Mouse (Mus musculus) neural tube, embryonic 12.5 days (tissue): Measurements from ENCODE around the gene Lrch4. TPM values are rescaled to one million over a fixed set of nuclear protein-coding genes. Genes with fewer than 3 reads are reported as not detected.
"Not testable (repeated sequence)": the region's sequence is repeated elsewhere in the genome, so short reads cannot be mapped to it uniquely, and the experiment has no call there.

Experiments used
- ATAC-seq: fragments of 200-750 bp; cut with Nextera tagmentation; 2 replicates; pipeline ENCODE4 v1.8.0; 2017; ENCODE audit warnings: low read depth, mild to moderate bottlenecking, moderate TSS enrichment, moderate library complexity; ENCODE audit not compliant: low FRiP score
- H3K27ac ChIP-seq: fragments of 300-500 bp; sonication (generic); 2 replicates; pipeline ENCODE4 v1.5.1; 2016
- H3K27me3 ChIP-seq: fragments of 300-500 bp; sonication (generic); replicated peaks from 2 replicates; pipeline ENCODE4 v1.6.1; 2016; ENCODE audit warnings: mild to moderate bottlenecking
- H3K36me3 ChIP-seq: fragments of 300-500 bp; sonication (generic); 2 replicates; pipeline ENCODE4 v1.6.1; 2016; ENCODE audit warnings: mild to moderate bottlenecking
- H3K4me1 ChIP-seq: fragments of 300-500 bp; sonication (generic); 2 replicates; pipeline ENCODE4 v1.6.1; 2016
- H3K4me2 ChIP-seq: fragments of 300-500 bp; sonication (generic); replicated peaks from 2 replicates; pipeline ENCODE4 v1.6.1; 2016; ENCODE audit warnings: mild to moderate bottlenecking
- H3K4me3 ChIP-seq: fragments of 300-500 bp; sonication (generic); 2 replicates; pipeline ENCODE4 v1.5.1; 2016
- H3K9ac ChIP-seq: fragments of 300-500 bp; sonication (generic); 2 replicates; pipeline ENCODE4 v1.6.1; 2016; ENCODE audit warnings: mild to moderate bottlenecking
- H3K9me3 ChIP-seq: fragments of 300-500 bp; sonication (generic); 2 replicates; pipeline ENCODE4 v1.6.1; 2016; ENCODE audit warnings: mild to moderate bottlenecking
- WGBS: fragments of 180-500 bp; shearing (Covaris S2); methylation state at CpG from one replicate; pipeline ENCODE4 v1.1.7; 2016; 5-methylcytosine and 5-hydroxymethylcytosine counted together
- polyA plus RNA-seq: library from polyadenylated mRNA; unstranded; fragments of >200 nt; fragmentation: Nextera tagmentation; extraction: Ambion mirVana; gene quantifications from 2 replicates; pipeline ENCODE4 v1.2.1, GENCODE M21; 2016

The Lrch4 gene
- polyA plus RNA-seq, 1 experiment from 2014 or later, result 32.5 TPM

DNA sequence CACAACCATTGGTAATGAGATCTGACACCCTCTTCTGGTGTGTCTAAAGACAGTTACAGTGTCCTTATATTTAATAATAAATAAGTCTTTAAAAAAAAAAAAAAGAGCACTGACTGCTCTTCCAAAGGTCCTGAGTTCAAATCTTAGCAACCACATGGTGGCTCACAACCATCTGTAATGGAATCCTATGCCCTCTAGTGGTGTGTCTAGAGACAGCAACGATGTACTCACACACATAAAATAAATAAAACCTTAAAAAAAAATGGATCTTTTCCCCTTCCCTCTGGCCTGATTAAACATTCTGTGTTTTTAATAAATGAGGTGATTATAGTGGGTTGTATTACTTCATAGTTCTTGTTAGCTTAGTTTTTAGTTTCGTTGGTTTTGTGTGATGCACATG, 14.0 kb upstream of the Lrch4 start:
- H3K27me3 ChIP-seq, H3K4me3 ChIP-seq, H3K9ac ChIP-seq, ATAC-seq, H3K27ac ChIP-seq, H3K9me3 ChIP-seq, H3K36me3 ChIP-seq, H3K4me2 ChIP-seq: not testable (repeated sequence)
- WGBS, result 93% methylated on average over 2 of the region's 2 CpGs
- H3K4me1 ChIP-seq, result peaks cover 20% of the 10 kb centered on the region

DNA sequence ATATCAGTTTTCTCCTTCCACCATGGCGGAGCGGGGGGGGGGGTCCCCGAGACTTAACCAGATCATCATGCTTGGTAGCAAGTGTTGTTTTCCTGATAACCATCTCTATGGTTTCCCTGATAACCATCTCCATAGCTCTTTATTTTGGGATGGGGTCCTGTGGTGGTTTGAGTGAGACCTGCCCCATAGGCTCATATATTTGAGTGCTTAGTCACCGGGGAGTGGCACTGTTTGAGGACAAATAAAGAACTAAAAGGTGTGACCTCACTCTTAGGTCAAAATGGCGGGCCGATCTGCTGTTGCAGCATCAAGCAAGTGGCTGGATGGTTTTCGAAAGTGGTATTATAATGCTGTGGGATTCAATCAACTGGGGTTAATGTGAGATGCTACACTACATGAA, 13.6 kb upstream of the Lrch4 start:
- ATAC-seq, result no peak
- H3K9me3 ChIP-seq, result no peaks in the 10 kb centered on the region
- WGBS, result 84% methylated on average over 7 of the region's 7 CpGs
- H3K36me3 ChIP-seq, result no peaks in the 10 kb centered on the region
- H3K27me3 ChIP-seq, result no peaks in the 10 kb centered on the region
- no peak overlapping the region for H3K4me3 ChIP-seq
- no peak overlapping the region for H3K9ac ChIP-seq
- H3K27ac ChIP-seq, result no peak overlapping the region
- H3K4me2 ChIP-seq, result no peak overlapping the region
- peaks cover 18% of the 10 kb centered on the region for H3K4me1 ChIP-seq

DNA sequence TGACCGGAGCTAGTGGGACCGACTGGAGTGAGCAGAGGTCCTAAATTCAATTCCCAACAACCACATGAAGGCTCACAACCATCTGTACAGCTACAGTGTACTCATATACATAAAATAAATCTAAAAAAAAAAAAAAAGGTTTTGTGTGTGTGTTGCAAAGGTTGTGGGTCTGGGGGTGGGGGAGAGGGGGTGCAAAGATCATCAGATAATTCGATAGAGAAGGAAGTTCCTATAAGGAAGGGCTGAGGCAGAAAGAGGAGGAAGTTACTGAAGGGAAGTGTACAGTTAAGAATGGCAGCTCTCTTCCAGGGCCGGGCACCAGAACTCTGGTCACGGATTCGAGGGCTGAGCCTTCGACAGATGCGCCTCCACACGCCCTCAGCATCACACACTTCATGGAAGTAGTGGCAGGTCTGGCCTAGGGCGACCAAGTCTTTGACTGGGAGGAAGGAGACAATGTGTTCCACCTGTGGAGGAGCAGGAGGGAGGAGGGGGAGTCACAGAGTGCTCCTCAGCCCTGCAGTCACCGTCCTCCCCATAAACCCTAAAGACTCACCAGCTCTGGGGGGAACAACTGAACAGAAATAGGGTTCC, 4.9 kb upstream of the Lrch4 start:
- Histone ChIP-seq H3K4me3 (no peak overlapping the region), H3K9ac (no peak overlapping the region), H3K4me2 (no peak overlapping the region), H3K27me3 (no peaks in the 10 kb centered on the region), H3K27ac (no peak overlapping the region), H3K36me3 (no peaks in the 10 kb centered on the region), H3K4me1 (peaks cover 7% of the 10 kb centered on the region; the same call in 1 of the 2 replicates), H3K9me3 (no peaks in the 10 kb centered on the region)
- no peak for ATAC-seq
- WGBS, result 89% methylated on average over 11 of the region's 11 CpGs

DNA sequence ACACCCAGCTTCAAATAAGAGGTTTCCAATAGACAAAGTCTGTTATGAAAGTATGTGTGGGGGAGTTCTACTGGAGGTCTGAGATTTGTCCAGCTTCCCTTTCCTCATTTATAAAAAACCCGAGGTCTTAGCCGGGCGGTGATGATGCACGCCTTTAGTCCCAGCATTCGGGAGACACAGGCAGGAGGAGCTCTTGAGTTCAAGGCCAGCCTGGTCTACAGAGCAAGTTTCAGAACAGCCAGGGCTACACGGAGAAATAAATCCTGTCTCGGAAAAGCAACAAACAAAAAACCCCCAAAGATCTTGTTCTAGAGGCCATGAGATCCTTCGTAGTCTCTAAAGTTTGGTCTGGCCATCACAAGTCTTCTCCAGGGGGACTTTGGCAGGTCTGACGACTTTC, 930 bp upstream of the Lrch4 start:
- Histone ChIP-seq H3K4me2 (peak overlapping the region; percentile 59), H3K27ac (peak overlapping the region; percentile 11; the same call in 1 of the 2 replicates), H3K9ac (peak overlapping the region; percentile 51; the same call in 1 of the 2 replicates), H3K4me1 (peaks cover 38% of the 10 kb centered on the region), H3K4me3 (peak overlapping the region; percentile 78), H3K9me3 (no peaks in the 10 kb centered on the region), H3K27me3 (no peaks in the 10 kb centered on the region), H3K36me3 (peaks cover 3% of the 10 kb centered on the region; the same call in 1 of the 2 replicates)
- ATAC-seq, result no peak
- WGBS, result 5% methylated on average over 9 of the region's 9 CpGs

DNA sequence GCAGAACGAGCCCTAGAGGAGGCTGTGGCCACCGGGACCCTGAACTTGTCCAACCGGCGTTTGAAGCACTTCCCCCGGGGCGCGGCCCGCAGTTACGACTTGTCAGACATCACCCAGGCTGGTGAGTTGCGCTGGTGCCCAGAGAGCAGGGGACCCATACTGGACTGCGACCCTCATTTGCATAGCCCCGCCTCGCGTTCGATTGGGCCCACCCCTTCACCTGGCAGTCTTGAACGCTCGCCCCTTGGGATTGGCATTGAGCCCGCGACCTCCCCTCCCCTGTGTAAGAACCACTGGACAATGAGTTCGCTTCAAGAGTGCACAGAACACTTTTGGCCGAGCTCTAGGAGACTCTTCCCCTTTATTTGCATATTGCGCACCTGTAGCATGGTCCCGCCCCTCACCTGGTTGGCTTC, 393 bp downstream of the Lrch4 start:
- Histone ChIP-seq H3K4me2 (peak overlapping the region; percentile 79), H3K4me3 (peak overlapping the region; percentile 78), H3K36me3 (peaks cover 16% of the 10 kb centered on the region), H3K4me1 (peaks cover 38% of the 10 kb centered on the region), H3K9ac (peak overlapping the region; percentile 81), H3K9me3 (no peaks in the 10 kb centered on the region), H3K27ac (peak overlapping the region; percentile 86), H3K27me3 (no peaks in the 10 kb centered on the region)
- peak; percentile 51 for ATAC-seq
- under 1% methylated on average over 23 of the region's 23 CpGs for WGBS

DNA sequence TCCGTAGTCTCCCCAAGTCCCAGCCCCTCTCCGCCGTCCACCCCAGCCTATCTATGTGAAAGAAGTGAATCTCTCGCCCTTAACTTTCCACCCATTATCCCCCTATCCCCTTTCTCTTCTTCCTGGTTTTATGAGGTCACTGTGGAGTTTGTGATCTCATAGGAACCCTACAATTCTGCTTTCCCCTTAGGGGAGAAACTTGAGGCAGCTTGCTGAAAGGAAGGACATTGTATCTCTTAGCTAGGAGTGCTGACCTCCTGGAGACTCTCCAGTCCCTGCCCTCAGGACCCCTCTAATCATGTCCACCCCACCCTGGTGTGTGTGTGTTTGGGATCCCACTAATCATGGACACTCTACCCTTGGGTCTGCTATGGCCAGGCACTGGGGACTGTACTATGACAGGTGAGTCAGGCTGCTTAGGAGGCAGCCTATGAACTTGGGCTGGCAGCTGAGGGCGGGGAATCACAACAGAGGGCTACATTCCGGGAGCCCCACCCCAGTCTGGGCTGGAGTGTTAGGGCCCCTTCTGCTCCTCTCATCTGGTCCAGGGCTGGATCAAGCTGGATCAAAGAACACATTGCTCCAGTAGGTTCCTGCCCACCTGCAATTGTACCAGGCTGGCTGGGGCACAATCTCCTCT, 1.1 kb downstream of the Lrch4 start:
- H3K27me3 ChIP-seq, result no peaks in the 10 kb centered on the region
- H3K27ac ChIP-seq, result no peak overlapping the region
- ATAC-seq, result no peak
- peak overlapping the region; percentile 79 for H3K4me2 ChIP-seq
- peaks cover 35% of the 10 kb centered on the region for H3K4me1 ChIP-seq
- peak overlapping the region; percentile 81 for H3K9ac ChIP-seq
- WGBS, result 25% methylated on average over 6 of the region's 6 CpGs
- H3K36me3 ChIP-seq, result peaks cover 20% of the 10 kb centered on the region
- H3K9me3 ChIP-seq, result no peaks in the 10 kb centered on the region
- H3K4me3 ChIP-seq, result peak overlapping the region; percentile 78

DNA sequence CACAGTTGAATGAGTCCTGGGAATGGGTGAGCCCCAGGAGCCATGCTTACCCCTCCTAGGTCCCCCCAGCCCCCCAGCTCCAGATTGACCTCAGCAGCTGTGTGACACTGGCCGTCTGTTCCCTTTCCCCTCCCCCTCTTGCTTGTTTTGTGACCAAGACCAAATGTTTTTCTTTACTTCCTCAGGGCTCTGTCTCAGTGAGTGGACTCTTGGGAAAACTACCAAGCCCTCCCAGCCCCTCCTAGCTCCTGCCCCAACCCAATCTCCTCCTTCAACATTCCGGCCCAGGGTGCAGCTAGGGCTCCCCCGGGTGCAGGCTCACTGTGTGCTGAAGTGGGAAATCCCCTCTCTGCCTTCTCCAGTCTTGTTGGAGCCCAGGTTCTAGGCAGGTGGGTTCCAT, 1.7 kb downstream of the Lrch4 start:
- peak overlapping the region; percentile 46 for H3K27ac ChIP-seq
- H3K9me3 ChIP-seq, result no peaks in the 10 kb centered on the region
- WGBS, result 38% methylated on average over 3 of the region's 3 CpGs
- H3K4me2 ChIP-seq, result peak overlapping the region; percentile 79
- H3K4me3 ChIP-seq, result peak overlapping the region; percentile 7; the same call in 1 of the 2 replicates
- H3K27me3 ChIP-seq, result no peaks in the 10 kb centered on the region
- no peak for ATAC-seq
- H3K36me3 ChIP-seq, result peaks cover 25% of the 10 kb centered on the region
- peak overlapping the region; percentile 81 for H3K9ac ChIP-seq
- peaks cover 35% of the 10 kb centered on the region for H3K4me1 ChIP-seq

DNA sequence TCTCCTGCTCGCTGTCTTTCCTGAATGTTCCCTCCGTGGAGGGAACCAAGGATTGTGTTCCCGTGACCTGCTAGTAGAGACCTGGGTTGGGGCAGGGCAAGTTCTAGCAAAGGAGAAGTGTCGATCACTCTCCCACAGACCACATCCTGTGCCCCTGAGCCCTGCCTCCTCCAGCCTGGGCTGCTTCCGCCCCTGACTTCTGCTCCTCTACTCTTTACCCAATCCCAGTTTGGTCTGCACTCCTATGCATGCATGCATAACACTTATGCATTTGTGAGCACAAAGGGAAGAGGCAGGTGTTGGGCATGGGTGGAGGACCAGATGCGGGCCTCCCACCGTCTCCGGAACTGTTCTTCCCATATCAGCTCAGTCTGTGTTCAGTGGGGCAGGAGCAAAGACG, 2.2 kb downstream of the Lrch4 start:
- H3K27me3 ChIP-seq, result no peaks in the 10 kb centered on the region
- H3K9me3 ChIP-seq, result no peaks in the 10 kb centered on the region
- H3K4me2 ChIP-seq, result peak overlapping the region; percentile 79
- H3K4me1 ChIP-seq, result peaks cover 35% of the 10 kb centered on the region
- H3K9ac ChIP-seq, result peak overlapping the region; percentile 81
- H3K4me3 ChIP-seq, result peak overlapping the region; percentile 7; the same call in 1 of the 2 replicates
- ATAC-seq, result no peak
- WGBS, result 67% methylated on average over 9 of the region's 9 CpGs
- peak overlapping the region; percentile 46; the same call in 1 of the 2 replicates for H3K27ac ChIP-seq
- peaks cover 31% of the 10 kb centered on the region for H3K36me3 ChIP-seq

DNA sequence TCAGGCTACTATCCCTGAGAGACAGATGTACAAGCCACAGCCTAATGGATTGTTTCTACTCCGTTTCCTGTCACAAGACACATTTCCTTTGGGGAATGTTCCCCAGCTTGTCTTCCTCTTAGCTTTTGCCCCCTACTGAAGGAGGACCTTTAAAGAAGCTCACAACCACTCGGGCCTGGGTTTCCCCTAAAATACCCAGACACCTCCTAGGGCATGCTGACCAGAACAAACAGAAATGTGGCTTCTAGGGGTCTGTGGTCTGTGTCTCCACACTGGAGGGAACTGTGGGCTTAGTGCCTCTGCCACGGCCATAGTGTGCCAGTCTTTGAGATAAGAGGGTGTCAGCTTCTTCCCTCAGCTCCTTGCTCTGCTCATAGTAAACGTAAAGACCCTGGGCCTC, 2.7 kb downstream of the Lrch4 start:
- Histone ChIP-seq H3K4me1 (peaks cover 35% of the 10 kb centered on the region), H3K27me3 (no peaks in the 10 kb centered on the region), H3K4me2 (peak overlapping the region; percentile 79), H3K9me3 (no peaks in the 10 kb centered on the region), H3K27ac (no peak overlapping the region), H3K36me3 (peaks cover 35% of the 10 kb centered on the region), H3K4me3 (no peak overlapping the region), H3K9ac (peak overlapping the region; percentile 81; the same call in 1 of the 2 replicates)
- 73% methylated on average over 4 of the region's 4 CpGs for WGBS
- ATAC-seq, result no peak

DNA sequence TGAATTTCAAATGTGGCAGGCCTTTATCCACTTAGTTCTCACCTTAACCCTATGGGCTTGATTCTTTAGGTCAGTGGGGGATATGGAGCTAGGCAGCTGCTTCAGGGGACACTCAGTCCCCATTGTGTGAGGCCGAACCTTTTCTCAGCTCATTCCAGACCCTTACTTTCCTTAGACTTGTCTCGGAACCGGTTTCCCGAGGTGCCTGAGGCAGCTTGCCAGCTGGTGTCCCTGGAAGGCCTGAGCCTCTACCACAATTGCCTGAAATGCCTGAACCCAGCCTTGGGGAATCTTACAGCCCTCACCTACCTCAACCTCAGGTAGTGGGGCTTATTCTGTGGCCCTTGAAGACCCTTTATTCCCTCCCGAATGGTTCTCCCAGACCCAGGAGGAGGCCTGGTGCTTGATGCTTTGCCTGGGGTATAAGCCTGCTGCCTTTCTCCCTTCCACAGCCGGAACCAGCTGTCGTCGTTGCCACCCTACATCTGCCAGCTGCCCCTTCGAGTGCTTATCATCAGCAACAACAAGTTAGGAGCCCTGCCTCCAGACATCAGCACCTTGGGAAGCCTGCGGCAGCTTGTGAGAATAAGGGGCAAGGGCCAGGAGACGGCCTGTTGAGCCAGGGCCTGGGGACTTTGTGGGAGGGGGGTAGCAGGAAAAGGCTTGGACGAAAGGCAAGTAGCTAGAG, 4.6 kb downstream of the Lrch4 start:
- Histone ChIP-seq H3K9ac (no peak overlapping the region), H3K9me3 (no peaks in the 10 kb centered on the region), H3K27ac (no peak overlapping the region), H3K4me1 (peaks cover 31% of the 10 kb centered on the region), H3K36me3 (peaks cover 55% of the 10 kb centered on the region), H3K4me3 (no peak overlapping the region), H3K4me2 (no peak overlapping the region), H3K27me3 (no peaks in the 10 kb centered on the region)
- no peak for ATAC-seq
- WGBS, result 87% methylated on average over 12 of the region's 12 CpGs

DNA sequence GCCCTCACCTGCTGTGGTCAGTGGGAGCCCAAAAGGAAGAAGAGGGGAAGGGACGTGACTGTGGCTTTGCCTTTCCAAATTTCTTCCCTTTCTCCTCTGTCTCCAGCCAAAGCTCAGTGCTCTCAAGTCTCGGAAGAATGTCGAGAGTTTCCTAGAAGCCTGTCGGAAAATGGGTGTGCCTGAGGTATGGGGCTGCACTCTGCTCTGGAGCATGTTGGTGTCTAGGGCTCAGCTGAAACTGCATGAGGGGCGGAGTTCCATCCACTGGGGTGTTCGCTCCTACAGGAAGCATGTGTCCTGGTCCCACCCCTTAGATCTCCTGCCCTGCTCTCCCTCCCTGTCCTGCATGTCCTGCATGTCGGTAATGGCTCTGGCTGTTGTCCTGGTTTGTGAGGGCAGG, 10.6 kb downstream of the Lrch4 start:
- Histone ChIP-seq H3K9ac (no peak overlapping the region), H3K4me1 (peaks cover 4% of the 10 kb centered on the region; the same call in 1 of the 2 replicates), H3K4me2 (no peak overlapping the region), H3K27me3 (peaks cover 21% of the 10 kb centered on the region), H3K36me3 (peaks cover 82% of the 10 kb centered on the region), H3K27ac (no peak overlapping the region), H3K4me3 (no peak overlapping the region), H3K9me3 (no peaks in the 10 kb centered on the region)
- whole genome bisulfite sequencing, result 87% methylated on average over 7 of the region's 7 CpGs
- no peak for ATAC-seq

DNA sequence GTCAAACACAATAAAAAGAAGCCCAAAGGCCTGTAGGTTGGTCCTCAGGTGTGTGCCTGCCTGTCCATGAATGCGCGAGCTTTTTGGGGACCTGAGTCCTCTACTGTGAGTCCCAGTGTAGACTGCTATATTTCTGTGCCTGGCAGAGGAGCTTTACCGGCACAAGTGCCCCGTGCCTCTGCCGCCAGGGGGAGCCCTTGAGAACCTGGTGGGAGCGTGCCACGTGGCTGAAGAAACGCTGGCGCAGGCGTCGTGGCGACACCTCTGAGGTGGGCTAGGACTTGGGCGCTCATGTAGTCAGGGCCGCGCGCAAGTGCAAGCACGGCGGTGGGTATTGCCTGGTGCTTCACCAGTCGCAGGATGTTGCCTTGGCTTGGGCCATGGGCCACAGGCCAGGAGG, 12.1 kb downstream of the Lrch4 start, which contains the start of gene Sap25:
Gene Sap25, plus strand, starts transcription at position 281 of the 400 bp plus-strand sequence.
- Histone ChIP-seq H3K36me3 (peaks cover 69% of the 10 kb centered on the region), H3K9ac (no peak within 1 kb of the TSS), H3K4me3 (no peak within 1 kb of the TSS), H3K4me2 (no peak within 1 kb of the TSS), H3K9me3 (no peaks in the 10 kb centered on the region), H3K4me1 (peaks cover 15% of the 10 kb centered on the region), H3K27ac (no peak within 1 kb of the TSS), H3K27me3 (peaks cover 36% of the 10 kb centered on the region)
- 88% methylated on average over 19 of the region's 19 CpGs for WGBS
- peak; percentile 39; the same call in 1 of the 2 replicates for ATAC-seq
